Mouse (Mus musculus): Measurements from ENCODE around the gene Adamtsl2. TPM values are rescaled to one million over a fixed set of nuclear protein-coding genes. Genes with fewer than 3 reads are reported as not detected.

Gene Adamtsl2
- total RNA-seq, 2 experiments from 2014 or later: 8.7 to 19.4 TPM

- intact Hi-C loops (cut with DNase I): no loop called here
- no peak for DNase-seq
Measured at GRCm38 (mm10) chr2:27109052-27109451, 29.9 kb downstream of the Adamtsl2 start.

GRCm38 (mm10) chr2:27112585-27112984, 33.4 kb downstream of the Adamtsl2 start:
- intact Hi-C loops (cut with DNase I): no loop called here
- no peak for DNase-seq

- intact Hi-C loops (cut with DNase I): no loop called here
- no peak for DNase-seq
Measured at GRCm38 (mm10) chr2:27114169-27114568, 35.0 kb downstream of the Adamtsl2 start.

GRCm38 (mm10) chr2:27118452-27118851, 39.3 kb downstream of the Adamtsl2 start:
- DNase-seq: no peak
- intact Hi-C loops (cut with DNase I): no loop called here

GRCm38 (mm10) chr2:27119766-27120165, 40.6 kb downstream of the Adamtsl2 start:
- intact Hi-C loops (cut with DNase I): loop anchor here (2.0 to 5.0 kb wide), 2 partner anchors 43 to 77 kb away; no protein-coding TSS in a partner anchor
- no peak for DNase-seq

GRCm38 (mm10) chr2:27120241-27120641, 41.1 kb downstream of the Adamtsl2 start:
- DNase-seq: peak; percentile 88 to 91
- intact Hi-C loops (cut with DNase I): loop anchor here (2.0 to 5.0 kb wide), 2 partner anchors 43 to 78 kb away; no protein-coding TSS in a partner anchor

GRCm38 (mm10) chr2:27121626-27122355, 42.6 kb downstream of the Adamtsl2 start:
- peak in 1 of 2 experiments; percentile 43 for DNase-seq

GRCm38 (mm10) chr2:27122578-27122977, 43.4 kb downstream of the Adamtsl2 start:
- intact Hi-C loops (cut with DNase I): loop anchor here (2.0 to 5.0 kb wide), 2 partner anchors 80 to 112 kb away; no protein-coding TSS in a partner anchor
- no peak for DNase-seq

More at GRCm38 (mm10) chr2:27121626-27122355, 42.6 kb downstream of the Adamtsl2 start:
- intact Hi-C loops (cut with DNase I): loop anchor here (2.0 to 5.0 kb wide), 3 partner anchors 45 to 113 kb away; no protein-coding TSS in a partner anchor

- DNase-seq: no peak
- intact Hi-C loops (cut with DNase I): loop anchor here (2.0 to 5.0 kb wide), 2 partner anchors 81 to 112 kb away; no protein-coding TSS in a partner anchor
Measured at GRCm38 (mm10) chr2:27123121-27123520, 43.9 kb downstream of the Adamtsl2 start.

GRCm38 (mm10) chr2:27125979-27126378, 46.8 kb downstream of the Adamtsl2 start:
- intact Hi-C loops (cut with DNase I): no loop called here
- peak; percentile 48 to 75 for DNase-seq

- no peak for DNase-seq
- intact Hi-C loops (cut with DNase I): no loop called here
Measured at GRCm38 (mm10) chr2:27126496-27126895, 47.3 kb downstream of the Adamtsl2 start.

GRCm38 (mm10) chr2:27128990-27129389, 49.8 kb downstream of the Adamtsl2 start:
- DNase-seq: no peak
- intact Hi-C loops (cut with DNase I): no loop called here

- intact Hi-C loops (cut with DNase I): no loop called here
Measured at GRCm38 (mm10) chr2:27135935-27136334, 56.8 kb downstream of the Adamtsl2 start.

GRCm38 (mm10) chr2:27136336-27136735, 57.2 kb downstream of the Adamtsl2 start:
- no peak for DNase-seq
- intact Hi-C loops (cut with DNase I): no loop called here

More at GRCm38 (mm10) chr2:27135935-27136334, 56.8 kb downstream of the Adamtsl2 start:
- no peak for DNase-seq

- intact Hi-C loops (cut with DNase I): no loop called here
- no peak for DNase-seq
Measured at GRCm38 (mm10) chr2:27136789-27137188, 57.6 kb downstream of the Adamtsl2 start.

GRCm38 (mm10) chr2:27138356-27138755, 59.2 kb downstream of the Adamtsl2 start:
- intact Hi-C loops (cut with DNase I): no loop called here
- DNase-seq: no peak

GRCm38 (mm10) chr2:27141950-27142693, 62.9 kb downstream of the Adamtsl2 start, which contains the start of gene Fam163b:
Gene Fam163b, minus strand, starts transcription at chr2:27142491.
- intact Hi-C loops (cut with DNase I): no loop called here
- DNase-seq: peak; percentile 53 to 60

GRCm38 (mm10) chr2:27144957-27145356, 65.8 kb downstream of the Adamtsl2 start:
- DNase-seq: no peak
- intact Hi-C loops (cut with DNase I): no loop called here

- DNase-seq: no peak
- intact Hi-C loops (cut with DNase I): no loop called here
Measured at GRCm38 (mm10) chr2:27146840-27147239, 67.7 kb downstream of the Adamtsl2 start.

GRCm38 (mm10) chr2:27149457-27149856, 70.3 kb downstream of the Adamtsl2 start:
- no peak for DNase-seq
- intact Hi-C loops (cut with DNase I): no loop called here

GRCm38 (mm10) chr2:27154466-27155185, 75.4 kb downstream of the Adamtsl2 start:
- DNase-seq: no peak
- intact Hi-C loops (cut with DNase I): no loop called here
